Mouse (Mus musculus) midbrain, embryonic 16.5 days (tissue): Measurements from ENCODE around the gene Sp3. TPM values are rescaled to one million over a fixed set of nuclear protein-coding genes. Genes with fewer than 3 reads are reported as not detected.

Source experiments
- ATAC-seq: fragments of 200-750 bp; cut with Nextera tagmentation; 2 replicates; pipeline ENCODE4 v1.8.0; 2017; ENCODE audit warnings: moderate TSS enrichment
- H3K27ac ChIP-seq: fragments of 300-500 bp; sonication (generic); 2 replicates; pipeline ENCODE4 v1.5.1; 2014; ENCODE audit warnings: mild to moderate bottlenecking, low read length, mixed read lengths
- H3K27me3 ChIP-seq: fragments of 300-500 bp; sonication (generic); 2 replicates; pipeline ENCODE4 v1.6.1; 2014; ENCODE audit warnings: low read depth, low read length, mixed read lengths; ENCODE audit not compliant: control insufficient read depth, insufficient read depth
- H3K36me3 ChIP-seq: fragments of 300-500 bp; sonication (generic); 2 replicates; pipeline ENCODE4 v1.6.1; 2014; ENCODE audit warnings: mild to moderate bottlenecking, low read length, moderate library complexity, mixed read lengths; ENCODE audit not compliant: control insufficient read depth, insufficient read depth
- H3K4me1 ChIP-seq: fragments of 300-500 bp; sonication (generic); 2 replicates; pipeline ENCODE4 v1.6.1; 2014; ENCODE audit warnings: mild to moderate bottlenecking, low read length, mixed read lengths; ENCODE audit not compliant: control insufficient read depth, insufficient read depth
- H3K4me2 ChIP-seq: fragments of 300-500 bp; sonication (generic); 2 replicates; pipeline ENCODE4 v1.6.1; 2014; ENCODE audit warnings: mild to moderate bottlenecking, low read length, mixed read lengths
- H3K4me3 ChIP-seq: fragments of 300-500 bp; sonication (generic); 2 replicates; pipeline ENCODE4 v1.5.1; 2014; ENCODE audit warnings: low read depth, mild to moderate bottlenecking, low read length, moderate library complexity, mixed read lengths
- H3K9ac ChIP-seq: fragments of 300-500 bp; sonication (generic); 2 replicates; pipeline ENCODE4 v1.6.1; 2014; ENCODE audit warnings: low read depth, low read length, mixed read lengths
- H3K9me3 ChIP-seq: fragments of 300-500 bp; sonication (generic); replicated peaks from 2 replicates; pipeline ENCODE4 v1.6.1; 2014; ENCODE audit warnings: mild to moderate bottlenecking, low read length, mixed read lengths; ENCODE audit not compliant: control insufficient read depth, poor library complexity, severe bottlenecking
- WGBS: fragments of 180-500 bp; shearing (Covaris S2); extraction: QIAGEN DNeasy Blood & Tissue Kit; methylation state at CpG from one replicate; pipeline ENCODE4 v1.1.7; 2014; 5-methylcytosine and 5-hydroxymethylcytosine counted together
- polyA plus RNA-seq: library from polyadenylated mRNA; unstranded; fragments of >200 nt; fragmentation: Nextera tagmentation; extraction: Ambion mirVana; gene quantifications from 2 replicates; pipeline ENCODE4 v1.2.1, GENCODE M21; 2015

Gene Sp3
- polyA plus RNA-seq, 1 experiment from 2014 or later, result 31.1 TPM

DNA sequence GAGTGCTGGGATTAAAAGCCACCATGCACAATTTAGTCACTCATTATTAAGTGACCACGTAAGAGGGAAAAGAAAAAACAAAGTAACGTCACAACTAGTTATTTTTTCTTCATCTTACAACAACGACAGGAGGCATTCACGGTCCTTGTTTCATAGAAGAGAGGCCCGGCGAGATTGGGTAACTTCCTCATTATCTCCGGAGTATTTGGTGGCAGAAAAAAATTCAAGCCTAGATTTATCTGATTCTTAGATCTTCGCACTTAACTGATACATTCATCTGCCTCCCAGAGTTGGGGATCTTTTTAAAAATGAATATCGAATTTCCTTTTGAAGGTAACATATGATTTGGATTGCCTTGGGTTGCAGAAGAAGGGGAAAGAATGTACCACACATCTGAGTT is 27.2 kb upstream of the Sp3 start:
- Histone ChIP-seq H3K27me3 (no peaks in the 10 kb centered on the region), H3K27ac (no peak overlapping the region), H3K9me3 (peaks cover 7% of the 10 kb centered on the region; the same call in 1 of the 2 replicates), H3K4me2 (no peak overlapping the region), H3K4me3 (no peak overlapping the region), H3K4me1 (peaks cover 11% of the 10 kb centered on the region), H3K9ac (no peak overlapping the region), H3K36me3 (no peaks in the 10 kb centered on the region)
- no peak for ATAC-seq
- WGBS, result 97% methylated on average over 9 of the region's 9 CpGs

DNA sequence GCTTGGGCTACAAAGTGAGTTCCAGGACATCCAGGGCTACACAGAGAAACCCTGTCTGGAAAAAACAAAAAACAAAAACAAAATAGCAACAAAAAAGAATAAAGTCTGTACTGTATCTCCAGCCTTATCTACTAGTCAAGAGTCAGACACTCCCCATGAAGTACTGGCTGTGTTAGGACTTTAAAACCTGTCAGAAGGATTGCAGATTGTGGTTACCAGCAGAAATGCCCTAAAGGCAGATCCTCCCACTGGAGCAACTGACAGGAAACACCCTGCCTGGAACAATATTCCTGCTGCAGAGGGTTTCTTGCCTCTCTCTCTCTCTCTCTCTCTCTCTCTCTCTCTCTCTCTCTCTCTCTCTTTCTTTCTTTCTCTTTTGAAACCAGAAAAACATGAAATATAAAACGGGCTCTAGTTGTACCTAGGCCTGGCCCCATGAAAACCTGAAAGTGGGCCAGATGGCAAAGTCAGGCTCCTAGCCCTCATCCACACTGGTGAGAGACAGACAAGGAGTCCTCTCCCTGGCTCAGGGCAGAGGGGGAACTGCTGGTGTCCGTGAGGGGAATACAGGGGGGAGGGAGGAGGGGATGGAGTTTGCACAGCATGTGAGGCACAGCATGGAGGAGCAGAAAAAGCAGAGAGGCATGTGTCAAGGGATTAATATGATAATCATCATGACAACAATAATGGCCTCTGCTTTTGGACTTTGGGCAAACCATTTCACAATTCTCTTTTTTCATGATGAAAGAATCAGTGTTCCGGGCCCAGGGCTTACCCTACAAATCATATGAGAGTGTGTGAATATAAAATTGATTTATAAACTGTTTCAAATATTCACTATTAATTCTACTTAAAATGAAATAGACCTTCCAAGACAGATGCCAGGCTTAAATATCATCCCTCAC is 25.6 kb upstream of the Sp3 start:
- H3K36me3 ChIP-seq, result no peaks in the 10 kb centered on the region
- H3K4me1 ChIP-seq, result peaks cover 11% of the 10 kb centered on the region
- H3K9me3 ChIP-seq, result peaks cover 6% of the 10 kb centered on the region; the same call in 1 of the 2 replicates
- no peaks in the 10 kb centered on the region for H3K27me3 ChIP-seq
- 32% methylated on average over 3 of the region's 3 CpGs for WGBS
- H3K4me2 ChIP-seq, result no peak overlapping the region
- no peak overlapping the region for H3K9ac ChIP-seq
- no peak overlapping the region for H3K4me3 ChIP-seq
- no peak for ATAC-seq
- H3K27ac ChIP-seq, result peak overlapping the region; percentile 34; the same call in 1 of the 2 replicates

DNA sequence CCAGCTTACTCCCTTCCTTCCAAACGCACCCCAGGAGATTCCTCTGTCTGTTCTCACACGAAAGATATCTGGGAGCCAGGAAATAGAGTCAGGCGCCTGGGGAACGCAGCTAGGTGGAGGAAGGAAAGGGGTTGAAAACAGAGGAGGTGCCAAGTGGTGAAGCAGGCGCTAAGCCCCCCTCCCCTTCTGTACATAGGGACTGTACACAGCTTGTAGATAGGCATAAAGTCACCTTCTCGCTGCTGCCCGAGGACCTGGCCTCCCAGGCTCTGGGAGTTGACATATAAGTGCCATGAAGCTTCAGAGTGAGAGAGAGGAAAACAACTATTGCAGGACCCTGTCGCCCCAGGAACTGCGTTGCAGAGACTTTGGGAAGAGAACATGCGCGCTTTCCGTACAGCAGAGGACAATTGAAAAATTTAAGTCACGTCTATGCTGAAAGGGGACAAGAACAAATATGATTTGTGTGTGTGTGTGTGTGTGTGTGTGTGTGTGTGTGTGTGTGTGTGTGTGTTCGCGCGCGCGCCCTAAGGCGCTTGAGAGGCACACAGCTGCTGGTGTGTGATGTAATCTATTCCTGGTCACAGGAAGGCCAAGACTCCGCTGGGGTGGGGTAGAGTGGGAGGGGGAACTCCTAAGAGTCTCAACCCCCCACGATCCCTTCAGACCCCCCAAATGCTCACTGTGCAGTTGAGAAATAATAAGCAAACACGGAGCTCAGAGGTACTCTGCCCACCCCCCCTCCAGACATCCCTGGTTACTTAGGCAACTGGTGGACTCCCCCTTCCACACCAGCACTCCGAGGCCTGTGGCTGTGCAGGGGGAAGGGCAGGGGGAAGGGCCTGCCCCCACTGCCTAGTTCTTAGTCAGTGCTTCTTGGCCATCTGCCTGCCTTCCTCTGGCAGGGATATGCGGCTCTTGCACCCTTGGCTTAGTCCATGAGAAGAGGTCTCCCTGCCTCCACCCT is 23.8 kb upstream of the Sp3 start:
- WGBS, result 28% methylated on average over 24 of the region's 24 CpGs
- Histone ChIP-seq H3K9ac (no peak overlapping the region), H3K4me2 (peak overlapping the region; percentile 44), H3K4me1 (peaks cover 11% of the 10 kb centered on the region), H3K4me3 (peak overlapping the region; percentile 4; the same call in 1 of the 2 replicates), H3K9me3 (no peaks in the 10 kb centered on the region), H3K27ac (peak overlapping the region; percentile 67), H3K36me3 (no peaks in the 10 kb centered on the region), H3K27me3 (no peaks in the 10 kb centered on the region)
- peak; percentile 87 for ATAC-seq

DNA sequence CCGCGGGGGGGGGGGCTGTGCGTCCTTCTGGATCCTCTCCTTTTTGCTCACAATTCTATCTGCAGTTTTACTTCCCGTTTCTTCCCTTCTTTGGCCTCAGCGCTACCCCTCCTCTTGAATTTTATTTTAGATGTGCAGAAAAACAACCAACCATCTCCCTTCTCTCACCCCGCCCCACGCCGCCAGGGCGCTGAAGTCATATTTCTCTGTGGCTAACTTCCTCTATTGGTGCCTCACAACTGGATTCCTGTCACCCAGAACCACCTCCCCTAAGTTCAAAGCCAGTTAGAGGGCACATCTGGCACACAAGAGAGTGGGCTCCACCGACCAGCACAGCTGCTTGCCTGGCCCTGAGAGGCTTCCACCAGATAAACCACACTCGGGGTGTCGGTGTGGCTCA is 22.8 kb upstream of the Sp3 start:
- WGBS, result 73% methylated on average over 9 of the region's 12 CpGs
- Histone ChIP-seq H3K4me3 (no peak overlapping the region), H3K9ac (no peak overlapping the region), H3K9me3 (no peaks in the 10 kb centered on the region), H3K4me1 (peaks cover 11% of the 10 kb centered on the region), H3K4me2 (no peak overlapping the region), H3K36me3 (no peaks in the 10 kb centered on the region), H3K27ac (0 out of 2 replicates have a peak overlapping the region, but pooled peaks have one; percentile 14), H3K27me3 (no peaks in the 10 kb centered on the region)
- ATAC-seq, result no peak

DNA sequence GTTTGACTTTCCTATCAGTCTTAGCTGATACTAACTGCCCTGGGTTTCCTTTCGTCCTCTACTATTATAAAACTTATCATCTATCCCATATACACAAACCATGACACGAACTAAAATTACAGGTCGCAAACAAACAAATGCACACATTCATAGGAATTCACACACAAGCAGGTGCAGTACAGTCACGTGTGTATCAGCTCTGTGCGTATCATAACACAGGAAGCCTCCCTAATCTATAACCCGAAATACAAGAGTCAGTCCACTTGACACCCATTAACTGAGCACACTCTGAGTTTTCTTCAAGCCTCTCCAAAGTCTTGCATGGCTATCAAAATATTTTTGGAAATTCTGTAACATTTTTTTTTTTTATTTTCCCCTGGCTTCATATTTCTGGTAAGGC is 22.2 kb upstream of the Sp3 start:
- H3K4me1 ChIP-seq, result peaks cover 11% of the 10 kb centered on the region
- H3K27ac ChIP-seq, result no peak overlapping the region
- ATAC-seq, result no peak
- H3K4me3 ChIP-seq, result no peak overlapping the region
- H3K9ac ChIP-seq, result no peak overlapping the region
- H3K36me3 ChIP-seq, result no peaks in the 10 kb centered on the region
- H3K9me3 ChIP-seq, result no peaks in the 10 kb centered on the region
- H3K4me2 ChIP-seq, result no peak overlapping the region
- no peaks in the 10 kb centered on the region for H3K27me3 ChIP-seq
- 94% methylated on average over 6 of the region's 6 CpGs for WGBS

DNA sequence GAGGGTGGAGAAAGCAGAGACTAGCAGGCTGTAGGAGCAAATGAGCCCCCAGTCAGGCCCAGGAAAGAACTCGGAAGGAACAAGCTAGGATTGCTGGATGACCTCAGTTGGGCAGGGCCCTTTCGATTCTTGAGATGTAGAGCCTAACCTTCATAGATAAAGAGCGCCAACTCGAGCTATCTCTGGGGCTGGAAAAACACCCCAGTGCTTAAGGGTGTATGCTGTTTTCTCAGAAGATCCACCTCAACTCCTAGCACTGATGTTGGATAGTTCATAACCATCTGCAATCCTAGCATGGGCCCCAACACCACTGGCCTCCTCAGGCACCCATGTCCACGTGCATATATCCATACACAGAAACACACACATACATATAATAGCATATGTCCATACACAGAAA is 21.7 kb upstream of the Sp3 start:
- H3K36me3 ChIP-seq, result no peaks in the 10 kb centered on the region
- H3K27me3 ChIP-seq, result no peaks in the 10 kb centered on the region
- no peak overlapping the region for H3K9ac ChIP-seq
- H3K4me3 ChIP-seq, result no peak overlapping the region
- no peak for ATAC-seq
- peaks cover 11% of the 10 kb centered on the region for H3K4me1 ChIP-seq
- no peak overlapping the region for H3K27ac ChIP-seq
- no peak overlapping the region for H3K4me2 ChIP-seq
- H3K9me3 ChIP-seq, result no peaks in the 10 kb centered on the region
- WGBS, result 91% methylated on average over 5 of the region's 5 CpGs

DNA sequence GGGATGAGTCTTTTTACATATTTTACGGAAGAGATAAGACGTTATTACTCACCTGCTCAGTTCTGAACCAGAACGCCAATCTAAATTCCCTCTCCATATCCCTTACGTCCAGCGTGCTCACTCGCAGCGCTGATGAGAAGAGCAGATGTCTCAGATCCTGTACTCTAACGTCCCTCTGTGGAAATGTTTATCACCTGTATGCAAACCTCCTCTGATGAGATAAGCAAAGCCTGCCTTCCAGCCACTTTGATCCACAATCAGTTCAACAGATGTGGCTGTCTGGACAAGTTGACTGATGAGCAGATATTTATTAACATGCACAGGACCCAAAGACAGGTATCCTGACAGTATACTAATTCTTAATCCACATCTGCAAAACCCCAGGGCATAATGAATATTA is 19.9 kb upstream of the Sp3 start:
- Histone ChIP-seq H3K36me3 (no peaks in the 10 kb centered on the region), H3K4me3 (no peak overlapping the region), H3K9me3 (no peaks in the 10 kb centered on the region), H3K9ac (no peak overlapping the region), H3K4me1 (peaks cover 12% of the 10 kb centered on the region), H3K4me2 (no peak overlapping the region), H3K27me3 (no peaks in the 10 kb centered on the region), H3K27ac (no peak overlapping the region)
- ATAC-seq, result no peak
- 71% methylated on average over 8 of the region's 8 CpGs for WGBS

DNA sequence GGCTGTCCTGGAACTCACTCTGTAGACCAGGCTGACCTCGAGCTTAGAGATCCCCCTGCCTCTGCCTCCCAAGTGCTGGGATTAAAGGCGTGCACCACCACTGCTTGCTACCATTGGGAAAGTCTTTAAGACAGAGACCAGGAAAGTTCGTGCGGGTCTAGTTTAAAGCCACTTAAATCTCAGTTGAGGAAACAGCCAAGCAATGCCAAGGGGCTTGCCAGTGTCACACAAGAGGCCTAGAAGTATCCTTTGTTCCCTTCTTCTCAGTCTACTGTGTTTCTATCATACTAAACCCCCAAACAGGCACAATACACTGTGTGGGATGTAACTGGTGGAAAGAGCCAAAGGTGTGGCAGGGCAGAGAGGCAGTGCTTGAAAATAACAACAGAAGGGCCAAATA is 17.3 kb upstream of the Sp3 start:
- H3K4me3 ChIP-seq, result no peak overlapping the region
- no peak overlapping the region for H3K4me2 ChIP-seq
- no peaks in the 10 kb centered on the region for H3K9me3 ChIP-seq
- peaks cover 3% of the 10 kb centered on the region; the same call in 1 of the 2 replicates for H3K4me1 ChIP-seq
- no peaks in the 10 kb centered on the region for H3K27me3 ChIP-seq
- no peaks in the 10 kb centered on the region for H3K36me3 ChIP-seq
- no peak overlapping the region for H3K9ac ChIP-seq
- ATAC-seq, result no peak
- no peak overlapping the region for H3K27ac ChIP-seq
- WGBS, result 94% methylated on average over 4 of the region's 4 CpGs
